Mouse (Mus musculus) erythroblast, embryonic 14.5 days (primary cell): Measurements from ENCODE around the gene Grm8.

Source experiments
- GATA1 ChIP-seq: IDR thresholded peaks from 2 replicates; pipeline ENCODE4 v1.6.1; 2012; ENCODE audit warnings: low read length, inconsistent platforms, mixed read lengths
- TAL1 ChIP-seq: IDR thresholded peaks from 3 replicates; pipeline ENCODE4 v1.6.1; 2012; ENCODE audit warnings: low read length, inconsistent platforms, mixed read lengths

- TF ChIP-seq TAL1 (no peak), GATA1 (no peak)
Observed at GRCm38 (mm10) chr6:27262611-27263010, 872.4 kb downstream of the Grm8 start.
